In the genomic region with DNA sequence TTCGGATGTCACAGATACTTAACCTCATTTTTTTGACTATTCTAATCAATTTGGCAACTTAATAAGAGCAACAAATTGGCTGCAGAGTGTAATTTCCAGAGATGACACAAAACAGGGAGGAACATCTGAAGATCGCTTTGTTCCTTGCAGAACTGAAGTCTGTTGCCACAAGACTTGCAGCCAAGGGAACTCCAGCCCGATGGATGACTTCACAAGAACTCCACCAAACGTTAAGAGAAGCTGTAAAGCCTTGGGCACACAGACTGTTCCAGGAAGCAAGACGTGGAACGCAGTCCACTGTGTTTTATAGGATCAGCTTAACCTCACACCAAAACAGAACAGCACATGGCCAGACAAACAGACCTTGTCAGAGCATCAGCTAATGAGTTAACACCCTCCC, we compare ENCODE assay signal across 18 mouse cellular contexts.
DNase-seq lines count a peak whose midpoint lies in the region; ATAC-seq and TF ChIP-seq lines count a peak whose summit lies in the region.
"Had no signal": no experiment of that assay in that cellular context is flagged by ENCODE, and none has a peak within 500 bp of the region (broad histone marks: within the 10 kb centered on the region; RNA-seq: fewer than 3 reads in every experiment).

No protein-coding gene starts in this region.

- no peak for ATAC-seq in forebrain, postnatal 0 days
- ATAC-seq in kidney, embryonic 15.5 days (replicated peaks; ENCODE audit: low FRiP score), result 0 out of 2 replicates have a peak, but pooled peaks have one; percentile 19
- ATAC-seq in embryonic facial prominence, embryonic 14.5 days (ENCODE audit: low read depth), result no peak
- ATAC-seq: intestine, postnatal 0 days; liver, postnatal 0 days had no signal

- peak; percentile 15 for DNase-seq in forebrain, postnatal 0 days
- DNase-seq in forebrain, embryonic 10.5 days (ENCODE audit: extremely low spot score, low spot score), result no peak
- DNase-seq in kidney, adult 2 months, result no peak
- peak; percentile 27 for DNase-seq in embryonic facial prominence, embryonic 14.5 days (ENCODE audit: low spot score)
- peak; percentile 24 for DNase-seq in lung, postnatal 14 days
- DNase-seq in embryo, embryonic 10 days (ENCODE audit: low spot score), result no peak
- DNase-seq in adipocyte (ENCODE audit: low spot score), result no peak
- DNase-seq: adrenal gland, adult 8-10 months; cerebellum, postnatal 25 days; kidney, postnatal 14 days; liver; liver, postnatal 0 days; thymus, postnatal 4 days had no signal

- no peak overlapping the region for H3K9ac ChIP-seq in forebrain, postnatal 0 days
- H3K9ac ChIP-seq in kidney, embryonic 15.5 days, result no peak overlapping the region
- H3K9ac ChIP-seq in embryonic facial prominence, embryonic 14.5 days (ENCODE audit: low read depth, low read length), result no peak overlapping the region
- H3K9ac ChIP-seq: hindbrain, embryonic 14.5 days; liver, postnatal 0 days had no signal

- H3K9me3 ChIP-seq in forebrain, postnatal 0 days (ENCODE audit: low read length), result no peaks in the 10 kb centered on the region
- no peaks in the 10 kb centered on the region for H3K9me3 ChIP-seq in forebrain, embryonic 10.5 days
- no peaks in the 10 kb centered on the region for H3K9me3 ChIP-seq in kidney, embryonic 15.5 days (replicated peaks)
- H3K9me3 ChIP-seq in embryonic facial prominence, embryonic 14.5 days (ENCODE audit: control insufficient read depth, low read length), result no peaks in the 10 kb centered on the region
- H3K9me3 ChIP-seq: heart, embryonic 10.5 days; midbrain, embryonic 10.5 days had no signal

- H3K4me2 ChIP-seq in forebrain, postnatal 0 days (ENCODE audit: low read depth), result no peak overlapping the region
- H3K4me2 ChIP-seq in kidney, embryonic 15.5 days, result no peak overlapping the region
- no peak overlapping the region for H3K4me2 ChIP-seq in embryonic facial prominence, embryonic 14.5 days (ENCODE audit: low read depth, low read length)
- H3K4me2 ChIP-seq: hindbrain, embryonic 14.5 days had no signal

- 50% methylated on average over 6 of the region's 6 CpGs for WGBS in forebrain, postnatal 0 days
- WGBS in forebrain, embryonic 10.5 days, result 88% methylated on average over 6 of the region's 6 CpGs
- WGBS in kidney, embryonic 15.5 days, result 27% methylated on average over 6 of the region's 6 CpGs
- 52% methylated on average over 6 of the region's 6 CpGs for WGBS in kidney, adult 2 months
- 39% methylated on average over 6 of the region's 6 CpGs for WGBS in embryonic facial prominence, embryonic 14.5 days

- H3K4me1 ChIP-seq in forebrain, postnatal 0 days (ENCODE audit: insufficient read depth), result peaks cover 8% of the 10 kb centered on the region; the same call in 1 of the 2 replicates
- H3K4me1 ChIP-seq in forebrain, embryonic 10.5 days, result peaks cover 23% of the 10 kb centered on the region
- peaks cover 26% of the 10 kb centered on the region for H3K4me1 ChIP-seq in kidney, embryonic 15.5 days
- H3K4me1 ChIP-seq in kidney, adult 2 months (ENCODE audit: control insufficient read depth, insufficient read depth, low read length), result no peaks in the 10 kb centered on the region
- peaks cover 17% of the 10 kb centered on the region for H3K4me1 ChIP-seq in embryonic facial prominence, embryonic 14.5 days (ENCODE audit: control insufficient read depth, insufficient read depth, low read length)

- H3K27me3 ChIP-seq in forebrain, postnatal 0 days (ENCODE audit: insufficient read depth, low read length), result no peaks in the 10 kb centered on the region
- H3K27me3 ChIP-seq in forebrain, embryonic 10.5 days (ENCODE audit: poor library complexity, severe bottlenecking), result no peaks in the 10 kb centered on the region
- no peaks in the 10 kb centered on the region for H3K27me3 ChIP-seq in kidney, embryonic 15.5 days
- H3K27me3 ChIP-seq in kidney, adult 2 months (replicated peaks; ENCODE audit: control insufficient read depth, insufficient read depth, low read length), result no peaks in the 10 kb centered on the region
- no peaks in the 10 kb centered on the region for H3K27me3 ChIP-seq in embryonic facial prominence, embryonic 14.5 days (replicated peaks; ENCODE audit: control insufficient read depth, insufficient read depth, low read length)

- TF ChIP-seq POLR2A in kidney, adult 2 months (IDR thresholded peaks at IDR 0.05; ENCODE audit: low read depth, low read length), result no peak

- no peak overlapping the region for H3K27ac ChIP-seq in forebrain, postnatal 0 days (ENCODE audit: low read depth, low read length)
- H3K27ac ChIP-seq in forebrain, embryonic 10.5 days, result no peak overlapping the region
- H3K27ac ChIP-seq in kidney, embryonic 15.5 days, result peak overlapping the region; percentile 54
- H3K27ac ChIP-seq in kidney, adult 2 months (ENCODE audit: insufficient read depth, low read depth, low read length), result no peak overlapping the region
- no peak overlapping the region for H3K27ac ChIP-seq in embryonic facial prominence, embryonic 14.5 days (replicated peaks; ENCODE audit: low read depth, low read length)
- H3K27ac ChIP-seq: heart, embryonic 10.5 days; hindbrain, embryonic 14.5 days; midbrain, embryonic 10.5 days had no signal

- H3K4me3 ChIP-seq in forebrain, postnatal 0 days (ENCODE audit: low read depth, low read length), result no peak overlapping the region
- no peak overlapping the region for H3K4me3 ChIP-seq in forebrain, embryonic 10.5 days
- no peak overlapping the region for H3K4me3 ChIP-seq in kidney, embryonic 15.5 days (replicated peaks)
- no peak overlapping the region for H3K4me3 ChIP-seq in kidney, adult 2 months (ENCODE audit: insufficient read depth, low read depth, low read length)
- no peak overlapping the region for H3K4me3 ChIP-seq in embryonic facial prominence, embryonic 14.5 days (ENCODE audit: low read depth, low read length)
- H3K4me3 ChIP-seq: heart, embryonic 10.5 days; midbrain, embryonic 10.5 days had no signal

- no peaks in the 10 kb centered on the region for H3K36me3 ChIP-seq in forebrain, postnatal 0 days (ENCODE audit: insufficient read depth)
- no peaks in the 10 kb centered on the region for H3K36me3 ChIP-seq in forebrain, embryonic 10.5 days (replicated peaks)
- no peaks in the 10 kb centered on the region for H3K36me3 ChIP-seq in kidney, embryonic 15.5 days
- no peaks in the 10 kb centered on the region for H3K36me3 ChIP-seq in kidney, adult 2 months (ENCODE audit: control insufficient read depth, insufficient read depth, low read length)
- no peaks in the 10 kb centered on the region for H3K36me3 ChIP-seq in embryonic facial prominence, embryonic 14.5 days (ENCODE audit: control insufficient read depth, insufficient read depth, low read length)
- H3K36me3 ChIP-seq: heart, embryonic 10.5 days; midbrain, embryonic 10.5 days had no signal

- no peak for TF ChIP-seq CTCF in forebrain, postnatal 0 days (IDR thresholded peaks at IDR 0.05; ENCODE audit: low read depth)
- no peak for TF ChIP-seq CTCF in kidney, adult 2 months (conservative IDR thresholded peaks at IDR 0.05; ENCODE audit: insufficient read depth, insufficient read length, low read depth, low read length)

Comparison
In these comparisons a context has a peak if more than half of its experiments do, and no peak if none do; other contexts are left out.
1. DNase-seq: peak in forebrain, postnatal 0 days (single experiment), embryonic facial prominence, embryonic 14.5 days (single experiment) and lung, postnatal 14 days (single experiment); none in forebrain, embryonic 10.5 days (single experiment), kidney, adult 2 months (single experiment), embryo, embryonic 10 days (single experiment) and adipocyte (single experiment).